Mouse (Mus musculus): Measurements from ENCODE around the gene Alkbh5. TPM values are rescaled to one million over a fixed set of nuclear protein-coding genes. Genes with fewer than 3 reads are reported as not detected.

The Alkbh5 gene
- total RNA-seq (2021) = 10 to 100 TPM; 89.1 to 99.7 TPM
- long read RNA-seq, experiment 1, full-length matches to known transcripts = 37 of 54 reads
- long read RNA-seq, experiment 1, partial matches to known transcripts = 0 of 54 reads
- long read RNA-seq, experiment 1, other reads (novel, unspliced or antisense) = 17 of 54 reads
- long read RNA-seq, experiment 2, full-length matches to known transcripts = 79 of 92 reads
- long read RNA-seq, experiment 2, partial matches to known transcripts = 0 of 92 reads
- long read RNA-seq, experiment 2, other reads (novel, unspliced or antisense) = 13 of 92 reads

DNA sequence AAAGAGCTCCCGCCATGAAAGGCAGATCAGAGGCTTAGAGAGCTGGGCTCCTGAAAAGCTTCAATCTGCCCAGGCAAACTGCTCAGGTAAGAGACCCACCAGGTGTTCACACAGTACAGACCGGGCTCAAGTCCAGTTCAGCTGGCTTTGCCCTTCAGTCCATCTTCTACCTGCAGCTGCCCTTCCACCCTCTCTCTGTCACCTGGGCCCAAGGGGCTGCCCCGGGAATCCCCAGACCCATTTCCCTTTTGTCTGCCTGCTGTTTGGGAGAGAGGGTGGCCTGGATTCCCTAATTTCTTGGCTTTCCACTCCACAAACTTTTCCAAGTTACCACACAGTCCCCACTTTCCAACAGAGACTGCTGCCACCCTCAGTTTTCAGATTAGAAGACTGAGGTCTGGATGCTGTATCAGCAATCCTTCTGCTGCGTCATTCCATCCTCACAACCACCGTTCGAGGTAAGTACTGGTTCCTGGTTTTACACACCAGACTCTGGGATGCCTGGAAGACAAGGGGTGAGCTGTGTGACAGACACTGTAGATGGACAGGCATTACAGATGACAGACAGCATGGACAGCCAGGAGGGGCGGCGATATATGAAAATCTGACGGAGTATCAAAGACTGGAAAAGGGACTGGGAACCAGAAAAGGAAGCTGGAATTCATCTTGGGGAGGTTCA is at the start of gene Alkbh5:
Gene Alkbh5 (plus strand): TSS at position 202 of the 679 bp plus-strand sequence.
- DNase-seq = no peak

DNA sequence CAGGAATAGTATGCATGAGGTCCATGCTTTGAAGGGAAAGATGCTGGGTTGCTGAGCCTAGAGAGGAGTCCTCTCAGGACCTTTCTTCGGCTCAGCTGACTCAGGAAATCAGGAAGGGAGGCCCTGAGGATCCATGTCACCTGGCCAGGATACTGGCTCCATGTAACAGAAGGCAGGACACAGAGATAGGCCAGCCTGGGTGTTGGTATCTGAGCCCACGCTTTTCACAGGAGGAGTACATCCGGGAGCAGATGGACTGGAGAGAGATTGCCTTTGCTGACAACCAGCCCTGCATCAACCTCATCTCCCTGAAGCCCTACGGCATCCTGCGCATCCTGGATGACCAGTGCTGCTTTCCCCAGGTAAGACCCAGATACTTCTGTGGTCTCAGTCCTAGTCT is 43.5 kb upstream of the Alkbh5 start:
- DNase-seq = no peak

DNA sequence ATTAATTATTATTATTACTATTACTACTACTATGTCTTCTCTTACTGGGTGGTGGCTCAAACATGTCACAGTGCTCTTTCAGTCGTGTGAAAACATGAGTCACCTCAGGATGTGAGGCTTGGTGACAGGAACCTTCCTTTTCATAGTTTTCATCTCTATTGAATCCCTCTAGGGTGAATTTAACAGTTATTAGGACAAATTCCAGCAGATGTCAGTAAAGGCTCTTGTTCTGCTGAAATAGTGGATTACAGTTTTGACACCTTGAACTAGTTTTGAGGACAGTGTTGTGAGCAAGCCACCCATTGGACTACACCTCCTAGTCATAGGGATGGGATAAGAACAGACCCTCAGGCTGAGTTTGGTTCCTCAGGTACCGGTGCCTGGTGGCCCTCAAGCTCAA is 40.5 kb upstream of the Alkbh5 start:
- no peak for DNase-seq

DNA sequence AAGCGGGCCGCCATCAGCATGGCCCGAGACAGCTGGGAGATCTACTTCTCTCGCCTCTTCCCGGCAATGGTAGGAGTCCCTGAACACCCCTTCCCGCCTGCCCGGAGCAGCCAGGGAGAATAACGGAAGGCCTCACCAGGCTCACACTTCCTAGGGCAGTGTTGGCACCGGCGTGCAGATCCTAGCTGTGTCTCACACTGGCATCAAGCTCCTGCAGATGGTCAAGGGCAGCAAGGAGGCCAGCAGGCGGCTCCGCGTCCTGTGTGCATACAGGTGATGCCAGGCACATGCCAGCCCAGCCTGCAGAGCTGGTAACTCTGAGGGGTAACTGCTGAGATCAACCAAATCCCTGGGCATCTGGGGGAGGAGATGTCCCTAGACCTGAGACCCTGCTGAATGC is 28.9 kb upstream of the Alkbh5 start:
- DNase-seq = no peak

DNA sequence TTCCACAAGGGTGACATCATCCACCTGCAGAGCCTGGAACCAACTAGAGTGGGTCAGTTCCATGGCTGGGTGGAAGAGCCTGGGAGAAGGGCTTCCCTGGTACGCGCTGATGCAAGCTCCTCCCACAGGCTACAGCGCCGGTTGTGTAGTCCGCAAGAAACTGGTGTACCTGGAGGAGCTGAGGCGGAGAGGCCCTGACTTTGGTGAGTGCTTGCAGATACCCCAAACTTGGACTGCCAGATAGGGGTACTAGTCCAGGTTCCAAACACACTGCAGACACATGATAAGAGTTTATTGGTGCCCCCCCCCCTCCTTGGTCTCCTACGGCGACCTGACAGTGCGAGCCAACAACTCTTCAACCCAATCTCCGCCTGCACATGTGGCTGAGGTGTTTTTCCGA is 27.2 kb upstream of the Alkbh5 start:
- no peak for DNase-seq

DNA sequence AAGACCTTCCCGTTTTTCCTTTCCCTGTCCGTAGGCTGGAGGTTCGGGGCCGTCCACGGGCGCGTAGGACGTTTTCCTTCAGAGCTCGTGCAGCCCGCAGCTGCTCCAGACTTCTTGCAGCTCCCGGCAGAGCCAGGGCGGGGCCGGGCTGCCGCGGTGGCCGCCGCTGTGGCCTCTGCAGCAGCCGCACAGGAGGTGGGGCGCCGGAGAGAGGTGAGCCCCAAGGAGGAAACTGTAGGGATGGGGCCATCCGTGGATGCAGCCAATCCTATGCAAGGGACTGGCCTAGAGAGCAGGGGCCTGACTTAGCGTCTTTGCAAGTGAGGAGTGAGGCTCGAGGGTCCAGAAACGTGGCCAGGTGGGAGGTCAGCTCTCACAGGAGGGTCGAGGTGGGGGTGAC is 26.7 kb upstream of the Alkbh5 start:
- DNase-seq = no peak

DNA sequence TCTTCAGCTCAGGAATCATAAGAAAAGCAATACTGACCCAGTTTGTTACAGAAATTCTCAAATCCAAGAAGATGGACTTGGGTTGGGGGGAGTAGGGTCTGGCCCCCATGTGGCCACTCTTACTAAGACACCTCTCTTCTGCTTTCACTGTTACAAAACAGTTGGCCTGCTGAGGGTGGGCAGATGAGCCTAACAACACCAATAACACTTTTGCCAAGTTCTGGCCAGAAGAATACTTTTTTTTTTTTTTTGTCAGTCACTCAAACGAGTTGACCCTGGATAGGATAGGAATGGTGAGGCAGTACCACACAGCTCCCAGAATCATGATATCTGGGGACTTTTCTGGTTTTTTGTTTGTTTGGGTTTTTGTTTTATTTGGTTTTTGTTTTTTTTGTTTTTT is 24.3 kb upstream of the Alkbh5 start:
- DNase-seq = no peak

DNA sequence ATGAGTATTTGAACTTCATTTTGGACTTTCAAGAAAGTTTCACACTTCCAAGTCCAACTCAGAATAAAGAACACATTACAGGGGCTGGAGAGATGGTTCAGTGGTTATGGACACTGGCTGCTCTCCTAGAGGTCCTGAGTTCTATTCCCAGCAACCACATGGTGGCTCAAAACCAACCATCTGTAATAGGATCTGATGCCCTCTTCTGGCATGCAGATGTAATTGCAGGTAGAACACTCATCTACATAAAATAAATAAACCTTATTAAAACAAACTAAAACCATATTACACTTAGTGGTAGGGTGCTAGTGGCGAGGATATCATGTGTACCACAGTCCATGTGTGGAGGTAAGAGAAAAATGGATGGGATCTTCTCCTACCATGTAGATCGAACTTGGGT is 23.7 kb upstream of the Alkbh5 start:
- DNase-seq = no peak

DNA sequence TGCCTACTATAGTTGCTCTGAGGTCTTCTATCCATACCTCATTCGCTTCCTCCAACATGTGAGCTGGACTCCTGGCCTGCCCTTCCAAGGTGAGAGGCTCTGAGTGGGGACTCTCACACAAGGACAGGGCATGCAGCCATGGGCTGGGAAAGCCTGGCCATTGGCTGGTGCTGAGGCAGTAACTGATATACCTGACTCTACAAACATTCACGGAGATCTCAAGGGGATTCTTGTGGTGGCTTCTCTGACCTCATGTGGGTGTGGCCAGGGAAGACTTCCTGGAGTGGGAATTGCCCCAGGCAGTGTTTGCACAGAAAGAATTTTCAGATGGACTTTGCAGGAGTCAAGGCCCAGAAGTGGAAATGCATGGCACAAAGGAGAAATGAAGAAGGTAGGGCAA is 21.2 kb upstream of the Alkbh5 start:
- no peak for DNase-seq

DNA sequence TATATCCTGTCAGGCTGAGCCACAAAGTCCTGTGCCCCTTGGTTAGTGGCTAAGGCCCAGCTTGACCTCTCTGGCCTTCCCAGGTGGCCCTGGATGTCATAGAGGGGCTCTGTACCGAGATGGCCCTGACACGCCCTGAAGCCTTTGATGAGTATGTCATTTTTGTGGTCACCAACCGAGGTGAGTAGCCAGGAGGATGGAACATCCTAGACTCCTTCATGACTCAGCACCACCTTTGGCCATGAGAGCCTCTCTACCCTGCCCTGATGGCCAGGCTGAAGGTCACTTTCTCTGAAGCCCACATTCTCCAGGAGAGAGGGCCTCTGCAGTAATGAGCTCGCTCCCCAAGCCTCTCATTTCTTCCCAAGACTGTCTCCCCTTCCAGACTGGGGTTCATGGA is 17.9 kb upstream of the Alkbh5 start:
- no peak for DNase-seq

DNA sequence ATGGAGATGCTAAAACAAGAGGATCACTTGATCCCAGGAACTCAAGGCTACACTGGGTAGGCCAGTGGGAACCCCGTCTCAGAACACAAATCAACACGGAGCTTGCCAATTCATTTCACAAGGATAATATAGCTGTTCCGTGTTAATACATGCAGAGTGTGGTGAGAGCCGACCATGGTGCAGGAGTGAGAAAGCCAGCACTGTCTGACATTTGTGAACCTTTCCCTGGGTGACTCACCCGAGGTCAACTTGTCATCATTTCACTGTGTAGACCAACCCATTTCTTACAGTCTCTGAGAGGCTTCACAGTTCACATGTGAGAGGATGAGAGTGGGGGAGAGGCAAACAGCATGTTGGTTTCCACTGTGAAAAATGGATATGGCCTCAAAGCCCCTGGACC is 14.2 kb upstream of the Alkbh5 start:
- no peak for DNase-seq

DNA sequence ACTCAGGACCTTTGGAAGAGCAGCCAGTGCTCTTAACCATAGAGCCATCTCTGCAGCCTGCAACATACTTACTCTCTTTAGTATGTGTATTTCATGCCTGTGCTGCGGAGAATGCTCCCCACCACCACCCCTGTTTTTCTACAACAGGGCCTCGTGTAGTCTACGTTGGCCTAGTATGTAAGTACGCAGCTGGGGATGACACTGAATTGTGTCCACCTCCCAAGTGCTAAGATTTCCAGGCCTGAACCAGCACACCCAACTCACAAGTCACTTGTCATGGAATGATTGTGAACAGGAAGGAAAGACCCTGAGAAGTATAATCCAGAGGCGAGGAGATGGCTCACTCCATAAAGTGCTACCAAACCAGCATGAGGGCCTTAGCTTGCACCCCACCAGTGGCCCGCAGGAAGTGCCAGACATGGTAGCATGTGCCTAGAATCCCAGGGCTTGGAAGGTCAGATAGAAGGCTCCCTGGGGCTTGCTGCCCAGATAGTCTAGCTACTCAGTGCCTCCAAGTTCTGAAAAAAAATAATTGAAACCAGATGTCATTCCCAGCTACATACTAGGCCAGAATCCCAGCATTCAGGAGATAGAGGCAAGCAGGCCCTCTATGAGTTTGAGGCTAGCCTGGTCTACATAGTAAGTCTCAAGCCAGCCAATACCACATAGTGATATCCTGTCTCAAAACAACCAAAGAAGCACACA is 13.4 kb upstream of the Alkbh5 start:
- no peak for DNase-seq

DNA sequence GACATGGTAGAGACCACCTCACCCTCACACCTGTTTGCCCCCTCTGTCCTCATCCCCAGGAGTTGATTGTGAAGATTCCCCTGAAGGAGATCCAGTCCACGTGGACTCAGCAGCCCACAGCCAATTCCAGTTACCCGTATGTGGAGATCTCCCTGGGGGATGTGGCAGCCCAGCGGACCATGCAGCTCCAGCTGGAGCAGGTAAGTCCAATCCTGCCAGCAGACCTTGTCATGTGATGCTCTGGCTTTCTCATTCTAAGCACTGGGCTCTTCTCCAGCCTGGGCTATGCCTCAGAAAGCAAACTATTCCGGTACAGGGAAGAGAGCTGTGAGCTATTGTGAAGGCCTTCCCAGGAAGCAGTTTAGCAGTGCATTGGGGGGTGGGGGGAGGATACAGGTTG is 9.7 kb upstream of the Alkbh5 start:
- DNase-seq = peak; percentile 48

DNA sequence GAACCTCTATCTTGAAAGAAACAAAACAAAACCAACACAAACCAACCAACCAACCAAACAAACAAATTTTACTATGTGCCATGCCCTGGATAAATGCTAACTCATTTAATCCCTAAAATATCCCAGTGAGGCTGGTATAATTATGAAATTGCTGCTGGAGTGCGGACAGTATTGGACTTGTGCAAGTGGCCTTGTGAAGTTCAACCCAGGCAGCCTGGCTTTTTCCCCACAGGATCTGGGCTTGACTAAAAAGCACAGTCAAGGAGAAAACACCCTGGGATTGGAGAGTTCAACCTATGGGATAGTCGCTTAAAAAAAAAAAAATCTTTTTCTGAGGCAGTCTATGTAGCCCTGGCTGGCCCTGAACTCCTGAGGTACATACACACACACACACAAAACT is 505 bp upstream of the Alkbh5 start:
- DNase-seq = no peak

DNA sequence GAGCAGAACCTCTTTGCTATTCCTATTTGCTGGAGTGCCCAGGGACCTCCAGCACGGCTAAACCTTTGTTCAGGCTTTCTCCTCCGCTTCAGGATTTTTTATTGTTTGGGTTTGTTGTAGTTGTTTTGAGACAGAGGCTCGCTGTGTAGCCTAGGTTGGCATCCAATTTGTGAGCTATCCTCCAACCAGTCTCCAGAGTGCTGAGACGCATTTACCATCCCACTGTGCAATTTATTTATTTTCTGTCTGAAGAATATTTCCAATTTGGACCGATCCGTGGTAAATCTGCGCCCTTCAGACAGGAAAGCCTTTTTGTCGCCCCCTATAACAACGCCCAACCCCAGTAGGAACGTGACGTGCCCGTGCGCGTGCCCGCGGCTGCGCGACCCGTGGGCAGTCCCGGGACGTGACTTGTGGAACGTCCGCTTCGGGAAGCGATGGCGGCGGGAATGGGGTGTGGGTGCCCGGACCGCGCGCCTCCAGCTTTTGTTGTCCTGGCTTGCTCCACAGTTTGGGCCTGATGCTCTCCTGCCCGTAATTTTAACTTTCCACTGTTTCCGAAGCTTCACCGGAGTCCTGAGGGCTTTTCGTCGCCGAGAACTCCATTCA is 782 bp downstream of the Alkbh5 start:
- DNase-seq = peak; percentile 90

DNA sequence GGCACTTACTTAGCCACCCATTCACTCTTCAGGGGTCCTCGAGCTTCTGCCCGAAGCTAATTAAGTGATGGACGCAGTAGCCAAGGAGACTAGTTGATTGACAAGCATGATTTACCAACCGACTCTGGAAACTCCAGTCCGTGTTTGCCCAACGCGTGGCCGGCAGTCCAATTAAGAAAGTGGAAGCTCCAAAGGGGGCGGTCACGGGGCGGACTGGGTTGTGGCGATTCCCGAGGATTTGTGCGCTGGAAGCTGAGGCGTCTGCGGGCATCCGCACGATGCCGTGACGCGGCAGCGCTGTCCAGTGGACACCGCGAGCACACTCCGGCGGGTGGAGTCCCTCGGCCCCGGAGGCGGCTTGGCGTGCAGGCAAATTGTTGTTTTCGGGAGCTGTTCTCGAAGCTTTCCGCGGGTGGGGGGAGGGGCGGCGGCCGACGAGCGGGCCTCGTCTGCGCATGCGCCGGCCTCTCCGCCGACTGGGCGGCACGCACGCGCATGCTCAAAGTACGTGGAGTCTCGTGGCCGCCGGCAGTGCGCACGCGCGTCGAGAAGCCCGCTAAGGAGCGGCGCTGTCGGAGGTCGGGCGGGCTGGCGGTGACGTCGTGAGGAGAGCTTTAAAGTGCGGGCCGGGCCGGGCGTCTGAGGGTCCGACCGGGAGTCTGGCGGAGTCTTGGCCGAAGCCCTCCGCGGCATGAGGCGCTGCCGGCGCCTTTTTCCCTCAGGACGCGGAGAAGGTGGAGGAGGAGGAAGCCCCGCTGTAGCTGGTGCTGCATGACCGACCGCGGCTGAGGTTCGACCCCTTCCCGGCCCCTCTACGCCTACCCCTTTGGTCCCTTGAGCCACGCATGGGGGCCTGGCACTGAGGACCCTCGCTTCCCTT is 1.5 kb downstream of the Alkbh5 start:
- peak; percentile 97 for DNase-seq

DNA sequence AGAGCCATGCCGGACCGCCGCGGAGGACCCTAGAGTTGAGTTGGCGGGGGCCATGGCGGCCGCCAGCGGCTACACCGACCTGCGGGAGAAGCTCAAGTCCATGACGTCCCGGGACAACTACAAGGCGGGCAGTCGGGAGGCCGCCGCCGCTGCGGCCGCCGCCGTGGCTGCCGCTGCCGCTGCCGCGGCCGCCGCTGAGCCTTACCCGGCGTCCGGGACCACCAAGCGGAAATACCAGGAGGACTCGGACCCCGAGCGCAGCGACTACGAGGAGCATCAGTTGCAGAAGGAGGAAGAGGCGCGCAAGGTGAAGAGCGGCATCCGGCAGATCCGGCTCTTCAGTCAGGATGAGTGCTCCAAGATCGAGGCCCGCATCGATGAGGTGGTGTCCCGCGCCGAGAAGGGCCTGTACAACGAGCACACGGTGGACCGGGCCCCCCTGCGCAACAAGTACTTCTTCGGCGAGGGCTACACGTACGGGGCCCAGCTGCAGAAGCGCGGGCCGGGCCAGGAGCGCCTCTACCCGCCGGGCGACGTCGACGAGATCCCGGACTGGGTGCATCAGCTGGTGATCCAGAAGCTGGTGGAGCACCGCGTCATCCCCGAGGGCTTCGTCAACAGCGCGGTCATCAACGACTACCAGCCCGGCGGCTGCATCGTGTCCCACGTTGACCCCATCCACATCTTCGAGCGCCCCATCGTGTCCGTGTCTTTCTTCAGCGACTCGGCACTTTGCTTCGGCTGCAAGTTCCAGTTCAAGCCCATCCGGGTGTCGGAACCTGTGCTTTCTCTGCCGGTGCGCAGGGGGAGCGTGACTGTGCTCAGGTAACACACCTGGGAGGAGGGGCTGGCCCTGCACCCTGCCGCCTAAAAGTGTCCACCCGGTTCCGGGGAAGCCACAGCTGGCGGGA is 2.4 kb downstream of the Alkbh5 start:
- DNase-seq = peak; percentile 19

DNA sequence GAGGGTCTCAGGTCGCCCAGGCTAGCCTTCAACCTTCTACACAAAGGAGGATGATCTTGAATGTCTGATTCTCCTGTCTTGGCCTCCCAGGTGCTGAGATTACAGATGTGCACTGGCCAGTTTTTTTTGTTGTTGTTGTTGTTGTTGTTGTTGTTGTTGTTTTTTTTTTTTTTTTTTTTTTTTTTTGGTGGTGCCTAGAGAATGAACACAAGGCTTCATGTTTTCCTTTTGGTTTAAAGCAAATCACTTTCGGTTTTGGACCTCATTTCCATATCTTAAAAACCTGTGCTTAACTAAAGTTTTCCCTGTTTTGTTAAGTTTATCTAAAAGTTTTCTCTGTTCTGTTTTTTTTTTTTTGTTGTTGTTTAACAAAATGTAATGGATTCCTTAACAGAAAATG is 3.4 kb downstream of the Alkbh5 start:
- DNase-seq = no peak

DNA sequence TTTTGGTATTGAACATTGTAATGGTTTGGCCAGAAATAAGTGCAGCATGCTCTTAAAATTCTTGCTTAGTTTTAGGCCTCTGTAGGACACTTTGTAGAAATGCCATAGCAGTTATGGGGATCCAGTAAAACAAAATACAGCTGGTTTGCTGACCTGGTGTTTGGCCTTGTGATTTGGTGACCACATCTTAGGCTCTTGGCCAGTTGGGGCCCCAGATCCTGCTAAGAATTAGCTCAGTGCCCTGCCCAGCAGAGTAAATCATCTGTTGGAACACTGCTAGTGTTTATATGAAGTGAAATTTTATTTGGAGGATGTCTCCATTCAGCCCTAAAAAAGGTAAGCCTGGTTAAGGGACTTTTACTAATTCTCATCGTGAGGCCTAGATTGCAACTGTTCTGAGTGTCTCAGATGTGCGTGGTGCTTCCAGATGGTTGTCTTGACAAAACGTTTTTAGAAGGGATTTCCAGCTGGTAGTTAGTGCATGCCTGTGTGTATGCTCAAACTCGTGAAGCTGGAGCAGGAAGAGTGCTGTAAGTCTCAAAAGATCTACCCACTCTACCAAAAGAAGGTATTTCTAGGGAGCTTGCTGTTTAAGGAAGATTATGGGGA is 3.9 kb downstream of the Alkbh5 start:
- DNase-seq = peak; percentile 51

DNA sequence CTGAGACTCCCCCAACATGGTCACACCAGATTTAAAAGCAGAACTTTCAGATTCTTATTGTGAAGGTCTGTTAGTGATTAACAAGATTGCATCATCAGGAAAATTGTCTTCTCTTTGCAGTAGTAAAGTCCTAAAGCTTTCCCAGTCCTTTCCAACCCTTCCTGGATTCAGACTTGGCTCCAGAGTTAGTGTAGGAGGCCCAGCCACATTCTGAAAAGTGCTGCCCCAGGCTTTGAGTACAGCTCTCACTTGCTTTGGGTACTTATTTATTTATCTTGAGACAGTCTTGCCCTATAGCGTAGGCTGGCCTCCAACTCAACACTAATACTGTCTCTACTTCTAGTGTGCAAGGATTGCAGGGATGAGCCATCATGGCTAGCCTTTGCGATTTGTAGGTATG is 4.6 kb downstream of the Alkbh5 start:
- DNase-seq = no peak

DNA sequence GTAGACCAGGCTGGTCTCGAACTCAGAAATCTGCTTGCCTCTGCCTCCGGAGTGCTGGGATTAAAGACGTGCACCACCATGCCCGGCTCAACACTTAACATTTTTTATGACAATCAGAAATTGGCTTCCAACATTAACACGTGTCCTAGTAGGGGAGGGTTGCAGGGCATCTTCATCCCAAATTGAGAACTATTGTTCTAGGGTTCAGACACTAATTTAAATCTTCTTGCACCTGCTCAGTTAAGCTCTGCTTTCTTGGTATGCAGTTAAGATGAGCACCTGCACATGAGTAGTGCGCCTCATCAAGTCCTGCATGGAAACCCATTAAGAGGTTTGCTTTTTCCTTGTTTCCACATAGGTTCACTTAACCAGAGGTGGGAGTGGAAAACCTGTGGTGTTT is 5.7 kb downstream of the Alkbh5 start:
- no peak for DNase-seq
